Mouse (Mus musculus): ENCODE measurements around the gene Taf1b. TPM values are rescaled to one million over a fixed set of nuclear protein-coding genes. Genes with fewer than 3 reads are reported as not detected.
A peak's percentile ranks its signal among the peaks of the same experiment; 100 is the strongest.
"Not testable (repeated sequence)": the region's sequence is repeated elsewhere in the genome, so short reads cannot be mapped to it uniquely, and the experiment has no call there.

Gene Taf1b
- total and polyA plus RNA-seq, 3 experiments: 6.4 to 10.8 (median 9.8) TPM

- no peaks in the 10 kb centered on the region; the same call in 1 of the 2 replicates for H3K36me3 ChIP-seq (ENCODE audit: control insufficient read depth, insufficient read depth, low read length)
- no peaks in the 10 kb centered on the region for H3K4me1 ChIP-seq (ENCODE audit: control insufficient read depth, insufficient read depth, low read length)
- H3K9ac ChIP-seq (ENCODE audit: low read depth, low read length): no peak overlapping the region
- TF ChIP-seq EP300 (IDR thresholded peaks at IDR 0.05; ENCODE audit: insufficient read depth, low read depth, low read length) (no peak), POLR2A (IDR thresholded peaks at IDR 0.05; ENCODE audit: insufficient read depth, low read depth, low read length) (no peak), CTCF (IDR thresholded peaks at IDR 0.05) (no peak)
- no peaks in the 10 kb centered on the region for H3K27me3 ChIP-seq (ENCODE audit: control insufficient read depth, insufficient read depth, low read length)
- 92% methylated on average over 8 of the region's 8 CpGs for WGBS
- DNase-seq: no peak
- no peaks in the 10 kb centered on the region for H3K79me2 ChIP-seq (replicated peaks; ENCODE audit: control insufficient read depth, insufficient read depth, low read length)
- H3K27ac ChIP-seq: no peak overlapping the region
- intact Hi-C loops (cut with DNase I): no loop called here
- H3K4me3 ChIP-seq: no peak overlapping the region
Observed at GRCm38 (mm10) chr12:24517118-24517517, 19.0 kb downstream of the Taf1b start.

GRCm38 (mm10) chr12:24521076-24521475 lies 22.9 kb downstream of the Taf1b start:
- H3K4me3 ChIP-seq: no peak overlapping the region
- WGBS: 58% methylated on average over 3 of the region's 3 CpGs
- TF ChIP-seq CTCF (IDR thresholded peaks at IDR 0.05) (no peak), EP300 (IDR thresholded peaks at IDR 0.05; ENCODE audit: insufficient read depth, low read depth, low read length) (no peak), POLR2A (IDR thresholded peaks at IDR 0.05; ENCODE audit: insufficient read depth, low read depth, low read length) (no peak)
- no peaks in the 10 kb centered on the region for H3K36me3 ChIP-seq (ENCODE audit: control insufficient read depth, insufficient read depth, low read length)
- no peaks in the 10 kb centered on the region for H3K4me1 ChIP-seq (ENCODE audit: control insufficient read depth, insufficient read depth, low read length)
- no peaks in the 10 kb centered on the region for H3K79me2 ChIP-seq (replicated peaks; ENCODE audit: control insufficient read depth, insufficient read depth, low read length)
- no peak for DNase-seq
- H3K27me3 ChIP-seq (ENCODE audit: control insufficient read depth, insufficient read depth, low read length): no peaks in the 10 kb centered on the region
- no peak overlapping the region for H3K27ac ChIP-seq
- intact Hi-C loops (cut with DNase I): no loop called here
- H3K9ac ChIP-seq (ENCODE audit: low read depth, low read length): no peak overlapping the region

DNA sequence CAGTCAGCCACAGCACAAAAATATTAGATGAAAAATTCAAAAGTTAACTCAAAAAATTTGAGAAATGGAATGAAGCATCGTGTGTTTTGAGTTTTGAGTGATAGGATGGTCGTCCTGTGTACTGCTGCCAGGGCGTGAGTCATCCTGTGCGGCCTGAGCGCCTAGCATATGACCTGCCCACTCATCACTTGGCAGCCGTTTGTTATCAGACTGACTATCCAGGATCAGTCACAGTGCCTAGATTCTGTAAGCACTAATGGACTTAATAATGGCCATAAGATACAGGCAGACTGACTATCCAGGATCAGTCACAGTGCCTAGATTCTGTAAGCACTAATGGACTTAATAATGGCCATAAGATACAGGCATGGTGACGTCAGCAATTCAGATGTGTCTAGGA lies 26.9 kb downstream of the Taf1b start:
- H3K27ac ChIP-seq; H3K27me3 ChIP-seq (ENCODE audit: control insufficient read depth, insufficient read depth, low read length); intact Hi-C loops (cut with DNase I); H3K4me3 ChIP-seq; H3K36me3 ChIP-seq (ENCODE audit: control insufficient read depth, insufficient read depth, low read length); H3K9ac ChIP-seq (ENCODE audit: low read depth, low read length); H3K79me2 ChIP-seq (replicated peaks; ENCODE audit: control insufficient read depth, insufficient read depth, low read length); DNase-seq; H3K4me1 ChIP-seq (ENCODE audit: control insufficient read depth, insufficient read depth, low read length): not testable (repeated sequence)
- 63% methylated on average over 7 of the region's 7 CpGs for whole genome bisulfite sequencing

GRCm38 (mm10) chr12:24536390-24536789 lies 38.2 kb downstream of the Taf1b start:
- Histone ChIP-seq H3K4me3 (no peak overlapping the region), H3K4me1 (ENCODE audit: control insufficient read depth, insufficient read depth, low read length) (peaks cover 2% of the 10 kb centered on the region), H3K9ac (ENCODE audit: low read depth, low read length) (no peak overlapping the region), H3K27ac (peak overlapping the region; percentile 34), H3K36me3 (ENCODE audit: control insufficient read depth, insufficient read depth, low read length) (no peaks in the 10 kb centered on the region), H3K79me2 (replicated peaks; ENCODE audit: control insufficient read depth, insufficient read depth, low read length) (no peaks in the 10 kb centered on the region), H3K27me3 (ENCODE audit: control insufficient read depth, insufficient read depth, low read length) (no peaks in the 10 kb centered on the region)
- no peak for DNase-seq
- TF ChIP-seq POLR2A (IDR thresholded peaks at IDR 0.05; ENCODE audit: insufficient read depth, low read depth, low read length): no peak
- 0 out of 2 replicates have a peak, but pooled peaks have one; percentile 14 for TF ChIP-seq EP300 (IDR thresholded peaks at IDR 0.05; ENCODE audit: insufficient read depth, low read depth, low read length)
- intact Hi-C loops (cut with DNase I): no loop called here
- 48% methylated on average over 5 of the region's 5 CpGs for WGBS

GRCm38 (mm10) chr12:24537201-24537600 lies 39.0 kb downstream of the Taf1b start:
- H3K79me2 ChIP-seq (replicated peaks; ENCODE audit: control insufficient read depth, insufficient read depth, low read length): no peaks in the 10 kb centered on the region
- no peak for DNase-seq
- no peak for TF ChIP-seq CTCF (IDR thresholded peaks at IDR 0.05)
- no peak for TF ChIP-seq POLR2A (IDR thresholded peaks at IDR 0.05; ENCODE audit: insufficient read depth, low read depth, low read length)
- TF ChIP-seq EP300 (IDR thresholded peaks at IDR 0.05; ENCODE audit: insufficient read depth, low read depth, low read length): no peak
- H3K27me3 ChIP-seq (ENCODE audit: control insufficient read depth, insufficient read depth, low read length): no peaks in the 10 kb centered on the region
- intact Hi-C loops (cut with DNase I): no loop called here
- no peak overlapping the region for H3K27ac ChIP-seq
- 55% methylated on average over 2 of the region's 2 CpGs for WGBS
- no peak overlapping the region for H3K9ac ChIP-seq (ENCODE audit: low read depth, low read length)
- H3K4me1 ChIP-seq (ENCODE audit: control insufficient read depth, insufficient read depth, low read length): peaks cover 2% of the 10 kb centered on the region
- no peak overlapping the region for H3K4me3 ChIP-seq
- H3K36me3 ChIP-seq (ENCODE audit: control insufficient read depth, insufficient read depth, low read length): no peaks in the 10 kb centered on the region

- H3K27me3 ChIP-seq (ENCODE audit: control insufficient read depth, insufficient read depth, low read length): no peaks in the 10 kb centered on the region
- H3K4me3 ChIP-seq: no peak overlapping the region
- no peak overlapping the region for H3K27ac ChIP-seq
- H3K79me2 ChIP-seq (replicated peaks; ENCODE audit: control insufficient read depth, insufficient read depth, low read length): no peaks in the 10 kb centered on the region
- WGBS: 58% methylated on average over 4 of the region's 4 CpGs
- peak in 1 of 2 experiments; percentile 26 for DNase-seq
- H3K36me3 ChIP-seq (ENCODE audit: control insufficient read depth, insufficient read depth, low read length): no peaks in the 10 kb centered on the region
- intact Hi-C loops (cut with DNase I): no loop called here
- TF ChIP-seq EP300 (IDR thresholded peaks at IDR 0.05; ENCODE audit: insufficient read depth, low read depth, low read length): no peak
- TF ChIP-seq POLR2A (IDR thresholded peaks at IDR 0.05; ENCODE audit: insufficient read depth, low read depth, low read length): no peak
- no peak for TF ChIP-seq CTCF (IDR thresholded peaks at IDR 0.05)
- H3K9ac ChIP-seq (ENCODE audit: low read depth, low read length): no peak overlapping the region
- peaks cover 2% of the 10 kb centered on the region for H3K4me1 ChIP-seq (ENCODE audit: control insufficient read depth, insufficient read depth, low read length)
Observed at GRCm38 (mm10) chr12:24537965-24538364, 39.8 kb downstream of the Taf1b start.
